Mouse (Mus musculus): ENCODE results near the gene Rnf181. TPM values are rescaled to one million over a fixed set of nuclear protein-coding genes. Genes with fewer than 3 reads are reported as not detected.

Gene Rnf181
- 368 and 473 TPM in 2 replicates for total RNA-seq (2021)
- long read RNA-seq, transcript Rnf181-201 (5 exons, 1,434 nt): major isoform, 149 of 237 reads
- long read RNA-seq, transcript Rnf181-214 (1 exons, 2,410 nt): minor isoform, 16 of 237 reads
- long read RNA-seq, partial matches to known transcripts: 40 of 237 reads
- long read RNA-seq, other reads (novel, unspliced or antisense): 28 of 237 reads

DNA sequence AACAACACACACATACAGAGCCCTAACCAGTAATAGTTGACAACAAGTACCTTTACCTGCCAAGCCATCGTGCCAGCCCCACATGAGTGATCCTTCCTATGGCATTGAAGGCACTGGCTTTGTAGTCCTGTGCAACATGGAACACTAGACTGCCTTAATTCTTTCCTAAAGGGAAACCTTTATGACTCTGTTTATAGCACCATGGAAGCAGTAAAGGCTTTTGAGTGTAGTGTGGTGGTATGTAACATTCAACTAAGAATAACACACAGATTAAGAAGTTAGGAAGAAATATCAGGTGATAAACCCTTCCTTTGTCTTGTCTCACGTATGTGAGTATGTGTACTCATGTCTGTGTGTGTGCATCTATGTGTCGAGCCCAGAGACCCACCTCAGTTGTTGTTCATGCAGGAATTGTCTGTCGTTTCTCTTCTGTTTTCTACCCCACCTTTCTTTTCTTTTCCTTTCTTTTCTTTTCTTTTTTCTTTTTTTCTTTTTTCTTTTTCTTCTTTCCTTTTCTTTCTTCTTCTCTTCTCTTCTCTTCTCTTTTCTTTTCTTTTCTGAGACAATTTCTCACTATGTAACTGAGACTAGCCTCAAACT, at the start of gene Rnf181:
Rnf181 (minus strand) TSS at position 113 of the 600 bp plus-strand sequence.
- no peak for DNase-seq

DNA sequence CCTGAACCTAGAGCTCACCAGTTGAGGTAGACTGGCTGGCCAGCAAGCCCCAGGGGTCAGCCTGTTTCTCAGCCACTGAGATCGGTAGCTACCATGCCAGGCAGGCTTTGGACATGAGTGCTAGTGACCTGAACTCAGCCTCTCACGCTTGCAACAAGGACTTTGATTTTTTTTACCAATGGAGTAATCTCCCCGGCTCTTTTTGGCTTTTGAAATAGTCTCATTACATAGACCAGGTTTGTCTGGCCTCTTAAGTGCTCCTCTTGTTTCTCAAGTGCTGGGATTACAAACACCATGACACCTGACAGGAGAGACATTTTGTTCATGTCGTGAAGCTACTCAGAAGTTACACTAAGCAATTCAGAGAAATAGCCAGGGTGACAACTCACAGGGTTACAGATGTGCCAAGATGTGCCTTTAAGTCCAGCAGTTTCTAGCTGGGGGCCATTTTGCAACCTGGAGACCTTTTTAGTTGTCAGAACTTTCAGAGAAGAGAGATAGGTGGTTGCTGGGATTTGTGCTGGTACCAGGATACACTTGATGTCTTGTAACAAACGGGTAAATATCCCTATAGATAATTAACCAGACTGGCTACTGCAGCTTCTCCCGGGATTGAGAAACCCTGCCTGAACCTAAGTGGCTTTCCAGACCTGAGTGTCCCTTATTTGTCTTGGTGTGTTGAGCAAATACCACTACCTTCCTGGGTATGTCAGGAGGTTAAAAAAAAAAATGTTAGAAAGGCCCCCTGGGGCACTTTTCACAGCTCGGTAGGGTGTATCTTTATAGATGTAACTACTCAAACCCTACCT, 49.4 kb upstream of the Rnf181 start:
- DNase-seq: no peak

DNA sequence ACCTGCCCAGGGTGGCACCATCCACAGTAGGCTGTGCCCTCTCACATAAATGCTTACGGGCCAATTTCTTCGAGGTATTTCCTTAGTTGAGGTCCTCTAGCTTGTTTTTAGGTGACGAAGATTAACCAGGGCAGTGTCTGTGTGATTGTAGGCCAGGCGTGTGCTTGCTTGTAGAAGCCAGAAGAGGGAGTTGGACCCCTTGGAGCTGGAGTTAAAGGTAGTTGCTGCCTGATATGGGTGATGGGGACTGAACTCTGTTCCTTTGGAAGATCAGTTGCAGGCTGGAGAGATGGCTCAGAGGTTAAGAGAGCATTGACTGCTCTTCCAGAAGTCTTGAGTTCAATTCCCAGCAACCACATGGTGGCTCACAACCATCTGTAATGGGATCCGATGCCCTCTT, 48.4 kb upstream of the Rnf181 start:
- no peak for DNase-seq

DNA sequence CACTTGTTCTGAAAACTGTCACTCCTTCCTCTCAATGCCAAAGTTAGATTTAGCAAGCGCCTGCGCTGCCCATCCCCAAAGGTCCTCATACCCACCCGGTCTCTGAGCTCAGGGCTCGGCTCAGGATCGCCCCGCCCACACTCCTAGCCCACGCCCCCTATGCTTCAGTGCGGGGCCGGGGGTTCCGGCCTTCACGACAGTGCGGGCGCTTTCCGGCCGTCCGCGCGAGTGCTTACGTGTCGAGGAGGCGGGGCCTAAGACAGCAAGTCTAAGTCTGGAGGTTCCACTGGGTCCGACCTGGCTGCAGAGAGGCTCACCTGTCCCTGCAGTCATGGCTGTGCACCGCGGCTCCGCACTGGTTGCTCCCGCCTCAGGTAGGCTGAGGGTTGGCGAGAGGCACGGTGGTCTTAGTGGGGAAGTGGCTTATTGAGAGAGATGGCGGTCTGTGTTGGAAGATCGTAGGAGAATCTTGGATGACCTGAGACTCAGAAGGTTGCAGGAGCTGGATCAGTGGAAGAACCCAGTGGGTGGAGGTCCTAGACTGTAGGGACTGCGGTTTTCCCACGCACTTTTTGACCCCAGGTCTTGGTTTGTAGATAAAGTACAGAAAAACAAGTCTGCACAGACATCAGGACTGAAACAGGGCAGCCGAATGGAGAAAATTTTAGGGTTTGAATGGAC, 47.5 kb upstream of the Rnf181 start, which contains the start of gene Ggcx:
Ggcx (plus strand) TSS at position 233 of the 681 bp plus-strand sequence.
- DNase-seq: peak; percentile 95

DNA sequence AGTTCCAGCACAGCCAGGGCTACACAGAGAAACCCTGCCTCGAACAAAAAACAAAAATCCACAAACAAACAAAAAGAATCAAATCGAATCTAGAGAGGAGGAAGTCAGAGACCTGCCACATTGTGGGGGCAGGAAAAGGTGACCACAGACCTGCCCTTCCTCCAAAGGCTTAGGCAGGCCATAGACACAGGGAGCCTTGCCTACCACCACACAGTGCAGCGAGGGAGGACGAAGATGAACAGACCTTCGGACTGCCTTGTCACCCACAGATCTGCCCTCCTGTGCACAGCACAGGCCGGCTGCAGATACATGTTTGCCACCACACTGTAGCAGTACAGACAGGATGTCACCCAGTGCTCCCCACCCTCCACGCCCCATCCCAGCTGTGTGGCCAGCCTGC, 43.8 kb upstream of the Rnf181 start:
- DNase-seq: no peak

DNA sequence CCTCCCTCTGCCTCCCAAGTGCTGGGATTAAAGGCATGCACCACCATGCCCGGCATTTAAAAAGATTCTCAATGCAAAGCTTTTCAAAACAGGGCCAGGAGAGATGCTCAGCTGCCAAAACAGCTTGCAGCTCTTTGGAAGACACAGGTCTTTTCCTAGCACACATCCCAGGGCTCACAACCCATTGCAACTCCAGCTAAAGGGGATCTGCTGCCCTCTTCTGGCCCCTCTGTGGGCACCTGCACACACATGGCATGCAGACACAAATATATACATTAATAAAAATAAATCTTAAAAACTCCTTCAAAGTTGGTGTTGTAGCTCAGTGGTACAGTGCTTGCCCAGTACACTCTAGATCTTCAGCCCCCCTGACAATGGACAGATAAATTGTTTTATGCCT, 43.2 kb upstream of the Rnf181 start:
- no peak for DNase-seq

DNA sequence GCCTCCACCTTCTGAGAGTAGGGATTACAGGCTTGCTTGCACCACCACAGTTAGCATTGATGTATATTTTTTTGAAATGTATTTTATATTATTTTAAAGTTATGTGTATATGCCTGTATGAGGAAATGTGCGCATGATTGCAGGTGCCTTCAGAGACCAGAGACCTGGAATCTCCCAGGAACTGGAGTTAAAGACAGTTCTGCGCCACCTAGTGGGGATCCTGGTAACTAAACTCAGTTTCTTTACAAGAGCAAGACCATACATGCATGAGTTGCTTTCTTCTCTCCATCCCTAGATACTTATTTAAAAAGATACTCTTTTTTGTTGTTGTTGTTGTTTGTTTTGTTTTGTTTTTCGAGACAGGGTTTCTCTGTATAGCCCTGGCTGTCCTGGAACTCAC, 42.8 kb upstream of the Rnf181 start:
- peak; percentile 64 for DNase-seq

DNA sequence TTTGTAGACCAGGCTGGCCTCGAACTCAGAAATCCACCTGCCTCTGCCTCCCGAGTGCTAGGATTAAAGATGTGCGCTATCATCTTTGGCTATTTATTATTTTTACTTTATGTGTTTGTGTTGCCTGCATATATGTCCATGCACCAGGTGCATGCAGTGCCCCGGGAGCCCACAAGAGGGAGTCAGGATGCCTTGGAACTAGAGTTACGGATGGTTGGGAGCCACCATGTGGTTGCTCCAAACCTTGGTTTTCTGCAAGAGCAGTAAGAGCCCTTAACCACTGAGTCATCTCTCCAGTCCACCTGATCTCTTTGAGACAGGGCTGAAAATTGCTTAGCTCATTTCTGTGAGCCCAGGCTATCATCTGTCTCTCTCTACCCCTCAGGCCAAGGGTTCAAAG, 40.4 kb upstream of the Rnf181 start:
- peak; percentile 81 for DNase-seq

DNA sequence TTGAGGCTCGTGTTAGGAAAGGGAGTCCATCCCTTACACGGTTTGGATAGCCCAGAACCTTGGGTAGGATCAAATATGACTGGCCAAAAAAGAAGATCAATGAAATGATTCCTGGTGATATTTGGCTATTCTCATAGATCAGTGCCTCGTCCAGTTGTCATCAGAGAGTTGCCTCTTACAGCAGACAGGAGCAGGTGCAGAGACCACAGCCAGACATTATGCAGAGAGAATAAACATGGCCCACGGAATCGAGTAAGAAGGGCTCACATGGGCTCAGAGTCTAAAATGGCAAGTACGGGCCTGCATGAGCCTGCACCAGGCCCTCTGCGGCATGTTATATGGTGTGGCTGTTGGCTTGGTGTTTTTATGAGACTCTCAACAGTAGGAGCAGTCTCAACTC, 38.6 kb upstream of the Rnf181 start:
- DNase-seq: no peak

DNA sequence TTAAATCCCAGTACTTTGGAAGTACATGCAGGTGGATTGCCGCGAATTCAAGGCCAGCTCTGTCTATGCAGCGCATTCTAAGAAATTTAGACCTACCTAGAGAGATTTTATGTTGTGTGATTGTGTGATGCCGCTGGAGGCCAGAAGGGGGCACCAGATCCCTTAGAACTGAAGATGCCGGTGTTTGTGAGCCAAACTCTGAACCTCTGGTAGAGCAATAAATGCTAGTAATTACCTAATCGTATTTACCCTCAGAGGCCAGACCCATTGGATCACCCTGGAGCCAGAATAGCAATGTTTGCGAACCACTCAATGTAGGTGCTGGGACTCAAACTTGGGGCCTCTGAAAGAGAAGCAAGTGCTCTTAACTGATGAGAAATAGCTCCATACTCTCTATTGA, 35.1 kb upstream of the Rnf181 start:
- DNase-seq: peak; percentile 67

DNA sequence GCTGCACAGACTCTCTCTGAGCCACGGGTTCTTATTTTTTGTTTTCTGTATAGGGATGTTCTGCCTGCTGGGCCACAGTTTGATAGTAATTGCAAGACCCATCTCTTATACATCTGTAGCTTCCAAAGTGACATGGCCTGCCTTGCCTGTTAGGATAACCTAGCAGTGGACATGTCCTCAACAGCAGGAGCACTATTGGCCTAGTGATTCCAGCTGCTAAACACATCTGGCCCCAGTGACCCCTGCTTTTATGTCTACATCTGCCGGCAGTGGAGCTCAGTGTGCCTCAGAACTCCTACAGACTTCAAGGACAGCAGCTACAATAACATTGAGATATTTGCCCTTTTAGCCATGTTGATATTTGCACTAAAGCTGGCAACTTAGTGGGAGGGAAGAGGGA, 33.2 kb upstream of the Rnf181 start:
- no peak for DNase-seq

DNA sequence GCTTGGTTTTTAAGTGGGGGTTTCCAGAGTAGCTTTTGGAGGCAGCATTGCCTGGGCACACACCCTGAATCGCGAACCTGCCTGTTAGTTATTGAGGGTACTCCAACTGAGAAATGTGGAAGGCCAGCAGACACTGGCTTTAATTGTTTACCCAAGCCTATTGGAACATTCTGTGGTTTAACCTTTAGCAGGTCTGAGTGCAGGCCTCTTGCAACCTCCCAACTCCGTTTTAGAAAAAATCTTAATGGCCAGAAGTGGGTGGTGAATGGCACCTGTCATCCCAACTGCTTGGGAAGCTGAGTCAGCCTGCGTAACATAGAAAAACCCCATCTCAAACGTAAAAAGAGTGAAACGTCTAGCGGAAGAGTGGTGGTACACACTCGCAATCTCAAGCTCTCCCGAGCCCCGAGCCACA, 30.1 kb upstream of the Rnf181 start:
- DNase-seq: no peak

DNA sequence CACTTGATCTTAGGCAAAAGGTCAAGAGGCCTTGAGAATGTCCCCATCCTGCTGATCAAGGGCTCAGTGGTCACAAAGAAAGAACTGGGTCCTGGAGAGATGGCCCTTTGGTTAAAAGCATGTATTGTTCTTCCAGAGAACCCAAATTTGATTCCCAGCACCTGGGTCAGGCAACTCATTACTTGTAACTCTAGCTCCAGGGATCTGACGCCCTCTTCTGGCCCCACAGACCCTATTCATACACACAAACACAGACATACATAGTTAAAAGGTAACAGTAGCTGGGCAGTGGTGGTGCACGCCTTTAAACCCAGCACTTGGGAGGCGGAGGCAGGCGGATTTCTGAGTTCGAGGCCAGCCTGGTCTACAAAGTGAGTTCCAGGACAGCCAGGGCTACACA, 25.6 kb upstream of the Rnf181 start:
- DNase-seq: no peak

DNA sequence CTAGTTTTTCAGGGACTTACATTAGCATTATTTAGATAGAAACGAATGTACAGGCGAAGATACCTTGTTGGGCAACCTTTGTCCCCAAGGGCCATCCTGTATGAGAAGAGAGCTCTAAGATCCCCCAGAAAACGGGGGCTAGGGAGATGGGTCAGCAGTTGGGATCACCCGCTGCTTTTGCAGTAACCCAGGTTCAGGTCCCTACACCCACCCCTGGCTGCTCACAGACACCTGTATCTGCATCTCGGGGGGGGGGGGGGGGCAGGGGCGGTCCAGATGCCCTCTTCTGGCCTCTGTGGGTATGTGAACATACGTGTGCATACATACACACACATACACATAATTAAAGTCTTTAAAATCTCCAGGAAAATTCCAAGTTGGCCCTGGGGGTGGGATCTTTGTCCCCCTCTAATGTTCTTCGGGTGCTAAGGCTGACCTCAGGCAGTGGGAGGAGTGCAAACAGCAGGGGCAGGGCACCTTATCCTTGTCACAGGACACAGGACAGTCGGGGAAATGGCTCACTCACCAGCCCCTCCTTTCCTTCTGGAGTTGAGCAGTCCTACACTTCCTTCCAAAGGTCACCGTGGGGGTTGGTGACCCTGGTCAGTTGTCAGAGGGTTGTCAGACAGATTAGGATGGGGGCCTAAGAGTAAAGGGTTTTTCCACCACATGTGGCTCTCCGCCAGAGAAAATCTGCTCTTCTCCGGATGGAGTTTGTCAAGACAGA, 24.2 kb upstream of the Rnf181 start:
- DNase-seq: peak; percentile 63

DNA sequence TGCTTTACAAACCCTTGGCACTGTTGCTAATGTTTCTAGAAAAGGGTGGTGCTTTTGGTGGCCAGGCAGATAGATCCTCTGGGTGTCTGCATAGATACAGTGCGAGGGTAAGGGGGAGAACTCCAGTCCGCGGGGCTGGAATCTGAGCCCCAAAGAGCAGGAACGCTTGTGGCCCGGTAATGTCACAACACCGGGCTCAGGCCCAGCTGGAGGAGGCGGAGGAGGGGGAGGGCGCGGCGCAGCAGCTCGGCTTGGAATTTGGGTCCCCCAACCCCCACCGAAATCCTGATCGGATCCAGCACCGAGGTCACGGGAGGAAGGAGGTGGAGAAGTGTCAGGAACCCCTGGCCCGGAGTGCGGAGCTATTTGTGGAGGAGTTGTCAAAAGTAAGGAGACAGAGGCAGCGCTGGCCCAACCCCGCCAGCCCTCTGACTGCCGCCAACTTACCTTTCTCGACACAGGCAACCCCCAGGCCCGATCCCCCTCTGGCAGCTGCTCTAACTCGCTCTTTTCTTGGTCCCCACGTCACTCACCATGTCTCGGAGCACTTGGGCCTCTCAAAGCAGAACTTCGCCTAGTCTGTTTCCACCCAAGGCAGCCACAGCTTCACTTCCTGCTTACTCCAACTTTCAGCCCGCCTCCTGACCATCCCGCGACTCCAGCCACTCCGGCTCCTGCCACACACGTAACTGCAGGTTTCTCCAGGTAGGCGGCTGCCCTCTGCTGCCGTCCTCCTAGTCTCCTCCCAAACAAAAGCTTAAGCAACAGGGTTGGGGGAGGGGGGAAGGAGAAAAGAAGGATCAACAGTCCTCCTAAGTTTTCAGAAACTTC, 23.4 kb upstream of the Rnf181 start, which contains the start of gene Vamp8:
Vamp8 (minus strand) TSS at position 763 of the 831 bp plus-strand sequence.
- peak; percentile 87 for DNase-seq

DNA sequence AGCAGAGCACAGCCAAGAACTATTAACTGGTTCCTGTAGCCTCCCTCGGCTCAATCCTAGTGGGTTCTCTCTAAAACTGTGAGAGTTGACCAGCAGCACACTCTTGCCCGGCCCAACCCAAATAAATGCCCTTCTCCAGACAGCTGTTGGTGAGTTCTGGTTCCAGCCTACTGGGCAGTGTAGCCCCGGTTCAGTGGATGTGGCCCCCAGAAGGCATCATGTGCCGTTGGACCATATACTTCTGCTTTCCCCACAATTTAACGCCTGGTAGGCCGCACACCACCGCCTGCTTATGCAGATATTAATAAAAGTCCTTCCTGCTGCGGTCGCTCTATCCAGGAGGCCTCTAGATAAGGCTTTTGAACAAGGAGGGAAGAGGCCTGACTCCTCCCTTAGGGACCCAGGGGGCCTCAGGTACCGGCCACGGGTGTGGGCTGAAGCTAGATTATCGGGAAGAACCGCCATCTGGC, 22.8 kb upstream of the Rnf181 start:
- DNase-seq: peak; percentile 32

DNA sequence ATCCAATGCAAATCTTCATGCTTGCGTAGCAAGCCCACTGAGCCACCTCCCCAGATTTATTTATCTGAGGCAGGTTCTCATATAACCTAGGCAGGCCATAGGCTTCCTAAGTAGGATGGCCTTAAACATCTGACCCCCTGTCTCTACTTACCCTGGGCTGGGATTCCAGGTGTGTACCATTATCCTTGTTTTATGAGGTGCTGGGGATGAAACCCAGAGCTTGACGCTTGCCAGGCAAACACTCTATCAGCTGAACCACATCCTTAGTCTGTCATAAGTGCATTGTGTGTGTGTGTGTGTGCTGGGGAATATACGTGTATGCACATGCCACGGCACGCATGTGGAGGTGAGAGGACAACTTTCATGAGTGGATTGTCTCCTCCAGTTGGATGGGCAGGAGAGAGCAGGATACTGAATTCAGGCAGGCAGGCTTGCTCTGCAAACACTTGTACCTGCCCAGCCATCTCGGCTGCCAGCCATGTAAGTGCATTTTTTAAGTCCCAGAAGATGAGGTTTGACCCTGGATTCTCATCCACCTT, 22.1 kb upstream of the Rnf181 start:
- no peak for DNase-seq

DNA sequence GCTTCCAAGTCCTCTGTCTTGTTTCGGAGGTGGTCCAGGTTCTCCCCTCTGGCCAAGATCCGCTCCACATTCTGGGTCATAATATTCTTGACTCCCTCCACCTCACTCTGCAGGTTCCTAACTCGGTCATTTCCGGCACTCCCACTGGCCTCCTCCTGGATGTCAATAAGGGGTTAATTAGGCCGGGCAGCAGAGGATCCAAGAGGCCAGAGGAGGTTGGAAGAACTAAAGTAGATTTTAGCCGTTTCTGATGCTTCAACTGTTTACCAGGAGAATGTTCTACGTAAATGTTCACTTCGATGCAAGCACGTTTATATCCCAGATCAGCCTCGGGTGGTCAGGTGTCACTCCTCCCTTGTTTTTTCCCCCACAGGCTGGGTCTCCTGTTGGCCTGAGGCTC, 21.5 kb upstream of the Rnf181 start:
- no peak for DNase-seq

DNA sequence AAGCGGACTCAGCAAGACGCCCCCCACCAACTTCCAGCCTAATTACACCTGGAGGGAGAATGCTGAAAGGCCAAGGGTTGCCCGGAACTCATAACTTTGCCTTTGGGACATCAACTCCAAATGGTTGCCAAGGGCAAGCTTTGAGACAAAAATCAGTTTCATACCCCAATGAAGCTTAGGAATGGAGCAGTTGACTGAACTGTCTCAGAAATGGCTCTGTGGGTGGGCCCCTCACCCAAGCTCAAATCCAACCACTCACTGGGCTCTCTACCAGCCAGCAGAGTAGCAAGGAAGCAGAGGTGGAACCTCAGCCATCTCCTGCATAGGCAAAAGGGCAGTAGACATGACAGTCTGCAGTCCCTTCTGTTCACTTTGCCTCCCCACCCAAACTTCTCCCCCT, 21.1 kb upstream of the Rnf181 start:
- no peak for DNase-seq

DNA sequence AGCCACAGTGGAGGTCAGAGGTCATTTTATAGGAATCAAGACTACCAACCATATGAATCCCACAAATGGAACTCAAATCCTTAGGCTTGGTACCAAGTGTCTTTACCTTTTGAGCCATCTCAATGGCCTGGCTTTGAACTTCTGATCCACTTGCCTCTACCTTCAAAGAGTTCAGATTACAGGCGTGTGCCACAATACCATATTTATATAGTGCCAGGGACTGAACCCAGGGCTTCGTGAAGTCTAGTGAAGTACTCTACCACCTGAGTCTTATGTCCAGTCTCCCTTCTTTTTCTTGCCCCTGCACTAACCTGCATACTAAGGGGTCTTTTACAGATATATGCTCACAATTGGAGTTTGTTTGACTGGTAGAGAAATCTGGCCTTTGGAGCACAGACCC, 19.8 kb upstream of the Rnf181 start:
- no peak for DNase-seq

DNA sequence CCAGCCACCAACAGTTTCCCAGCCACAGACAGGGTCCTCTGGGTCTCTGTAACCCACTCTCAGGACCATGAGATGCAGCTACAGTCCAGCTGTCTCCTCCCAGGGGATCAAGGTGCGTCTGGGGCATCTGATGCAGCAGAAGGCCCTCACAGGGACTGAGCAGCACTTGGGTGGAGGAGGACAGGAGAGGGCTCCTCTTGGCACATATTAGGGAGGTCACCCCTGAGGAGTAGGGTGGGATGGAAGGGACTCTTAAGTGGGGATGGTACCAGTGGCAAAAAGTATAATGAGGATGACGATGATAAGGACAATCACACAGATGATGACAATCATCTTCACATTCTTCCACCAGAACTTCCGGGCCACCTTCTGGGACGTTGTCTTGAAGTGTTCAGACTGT, 18.5 kb upstream of the Rnf181 start:
- DNase-seq: no peak

Measured in adrenal gland, postnatal 25 days (tissue).